Mouse (Mus musculus) E14TG2a.4 (cell line): ENCODE results near the gene 4930524J08Rik.

Experiments
- H3K27me3 ChIP-seq: 2 replicates; pipeline ENCODE4 v1.6.1; 2014; ENCODE audit warnings: low read length, control low read depth; ENCODE audit not compliant: insufficient read depth
- H3K36me3 ChIP-seq: 2 replicates; pipeline ENCODE4 v1.6.1; 2014; ENCODE audit warnings: low read length, control low read depth; ENCODE audit not compliant: insufficient read depth
- H3K4me1 ChIP-seq: replicated peaks from 2 replicates; pipeline ENCODE4 v1.6.1; 2014; ENCODE audit warnings: low read depth, low read length, control low read depth
- H3K4me3 ChIP-seq: replicated peaks from 2 replicates; pipeline ENCODE4 v1.5.1; 2014; ENCODE audit warnings: mild to moderate bottlenecking, low read length
- H3K9me3 ChIP-seq: 2 replicates; pipeline ENCODE4 v1.6.1; 2014; ENCODE audit warnings: low read length, control low read depth
- CTCF ChIP-seq: conservative IDR thresholded peaks from 2 replicates; pipeline ENCODE4 v1.5.1; 2014; ENCODE audit warnings: low read length
- NANOG ChIP-seq: IDR thresholded peaks from 2 replicates; pipeline ENCODE4 v1.6.1; 2014; ENCODE audit warnings: borderline replicate concordance, low read length, mixed read lengths
- POU5F1 ChIP-seq: IDR thresholded peaks from 2 replicates; pipeline ENCODE4 v1.6.1; 2014; ENCODE audit warnings: low read length, borderline replicate concordance

Gene 4930524J08Rik

GRCm38 (mm10) chr5:99978699-99979442 lies at the start of gene 4930524J08Rik, which contains the start of gene Hnrnpd:
TSS of gene 4930524J08Rik (plus strand) at chr5:99979061.
TSS of gene Hnrnpd (minus strand) at chr5:99978938.
- peak within 1 kb of the TSS; percentile 94 for H3K4me3 ChIP-seq
- TF ChIP-seq CTCF (no peak), NANOG (no peak), POU5F1 (no peak)
- no peaks in the 10 kb centered on the region for H3K9me3 ChIP-seq
- H3K4me1 ChIP-seq = peaks cover 28% of the 10 kb centered on the region
- peaks cover 33% of the 10 kb centered on the region for H3K36me3 ChIP-seq
- no peaks in the 10 kb centered on the region for H3K27me3 ChIP-seq

DNA sequence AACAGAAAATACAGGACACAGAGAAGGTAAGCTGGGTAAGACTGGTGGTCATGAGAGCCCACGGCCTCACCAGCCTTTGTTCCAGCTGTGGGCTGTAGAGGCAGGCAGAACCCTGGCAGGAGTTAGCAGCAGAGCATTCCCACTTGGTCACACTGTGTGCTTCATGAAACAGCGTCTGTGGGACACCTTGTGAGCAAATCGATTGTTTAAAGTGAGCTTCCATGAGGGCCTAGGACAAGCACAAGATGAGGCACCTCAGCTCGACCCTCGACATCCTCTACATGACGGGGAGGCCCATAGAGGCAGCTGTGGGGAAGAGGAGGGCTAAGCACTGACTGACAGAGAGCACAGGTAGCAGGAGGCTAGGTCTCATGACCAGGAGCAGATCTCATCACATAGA lies 47.0 kb upstream of the 4930524J08Rik start:
- TF ChIP-seq CTCF (no peak), NANOG (no peak), POU5F1 (no peak)
- no peaks in the 10 kb centered on the region; the same call in 1 of the 2 replicates for H3K27me3 ChIP-seq
- H3K9me3 ChIP-seq = no peaks in the 10 kb centered on the region
- H3K36me3 ChIP-seq = no peaks in the 10 kb centered on the region
- peaks cover 5% of the 10 kb centered on the region; the same call in 1 of the 2 replicates for H3K4me1 ChIP-seq
- no peak overlapping the region for H3K4me3 ChIP-seq

DNA sequence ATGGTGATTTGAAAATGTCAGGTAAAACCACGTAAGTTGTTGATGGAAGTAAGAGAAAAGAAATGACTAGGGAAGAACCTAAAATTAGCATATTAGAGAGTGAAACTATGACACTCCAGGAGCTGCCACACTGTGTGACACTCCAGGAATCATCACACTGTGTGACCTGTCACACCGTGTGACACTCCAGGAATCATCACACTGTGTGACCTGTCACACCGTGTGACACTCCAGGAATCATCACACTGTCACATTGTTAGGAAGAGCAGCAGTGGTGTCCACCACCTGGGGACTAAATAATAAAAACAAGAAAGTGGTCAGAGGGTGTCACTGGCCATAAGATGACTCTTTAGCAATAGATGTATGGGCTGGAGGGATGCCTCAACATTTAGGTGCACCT lies 39.4 kb upstream of the 4930524J08Rik start:
- H3K4me1 ChIP-seq = peaks cover 28% of the 10 kb centered on the region
- no peaks in the 10 kb centered on the region for H3K36me3 ChIP-seq
- H3K9me3 ChIP-seq = no peaks in the 10 kb centered on the region
- TF ChIP-seq POU5F1 (no peak), NANOG (no peak), CTCF (no peak)
- H3K27me3 ChIP-seq = no peaks in the 10 kb centered on the region
- no peak overlapping the region for H3K4me3 ChIP-seq

- H3K27me3 ChIP-seq = no peaks in the 10 kb centered on the region
- no peaks in the 10 kb centered on the region for H3K36me3 ChIP-seq
- peaks cover 44% of the 10 kb centered on the region for H3K4me1 ChIP-seq
- no peaks in the 10 kb centered on the region for H3K9me3 ChIP-seq
- TF ChIP-seq POU5F1 = no peak
- no peak for TF ChIP-seq CTCF
- no peak for TF ChIP-seq NANOG
- 0 out of 2 replicates have a peak overlapping the region, but pooled peaks have one; percentile 7 for H3K4me3 ChIP-seq
Observed at GRCm38 (mm10) chr5:99941273-99941672, 37.6 kb upstream of the 4930524J08Rik start.

DNA sequence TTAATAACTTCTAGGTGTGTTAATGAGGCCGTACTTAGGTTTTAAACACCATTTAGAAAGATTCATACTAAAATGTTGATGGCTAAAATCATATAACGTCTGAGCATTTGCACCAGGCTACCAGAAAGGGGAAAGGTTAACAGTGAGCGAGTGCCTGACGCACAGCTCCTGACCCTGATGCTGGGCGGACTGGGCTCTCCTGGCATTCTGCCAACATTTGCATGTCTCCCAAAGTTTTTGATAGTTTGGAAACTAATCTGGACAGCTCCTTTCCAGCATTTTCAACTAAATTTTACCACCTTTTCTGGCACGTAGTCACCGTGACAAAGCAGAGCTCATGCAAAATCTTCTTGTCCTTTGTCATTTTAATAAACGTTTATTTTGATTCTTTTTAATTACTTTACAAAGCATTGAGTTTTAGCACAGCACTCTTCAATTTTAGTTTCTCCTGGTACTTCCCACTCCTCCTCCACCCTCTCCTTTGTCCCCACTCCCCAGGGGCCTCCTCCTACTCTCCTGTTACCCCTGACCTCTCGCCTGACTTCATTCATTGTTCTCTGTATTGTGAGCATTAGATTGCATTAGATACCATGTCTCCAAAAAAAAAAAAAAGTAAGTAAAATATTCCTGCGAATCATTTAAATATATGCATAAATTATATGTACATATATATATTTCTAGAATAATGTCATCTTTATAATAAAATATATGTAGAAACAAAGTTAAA lies 36.9 kb upstream of the 4930524J08Rik start:
- H3K27me3 ChIP-seq = no peaks in the 10 kb centered on the region
- H3K4me3 ChIP-seq = 0 out of 2 replicates have a peak overlapping the region, but pooled peaks have one; percentile 7
- H3K4me1 ChIP-seq = peaks cover 45% of the 10 kb centered on the region
- H3K9me3 ChIP-seq = no peaks in the 10 kb centered on the region
- no peaks in the 10 kb centered on the region for H3K36me3 ChIP-seq
- no peak for TF ChIP-seq CTCF
- 0 out of 2 replicates have a peak, but pooled peaks have one; percentile 44 for TF ChIP-seq NANOG
- no peak for TF ChIP-seq POU5F1

DNA sequence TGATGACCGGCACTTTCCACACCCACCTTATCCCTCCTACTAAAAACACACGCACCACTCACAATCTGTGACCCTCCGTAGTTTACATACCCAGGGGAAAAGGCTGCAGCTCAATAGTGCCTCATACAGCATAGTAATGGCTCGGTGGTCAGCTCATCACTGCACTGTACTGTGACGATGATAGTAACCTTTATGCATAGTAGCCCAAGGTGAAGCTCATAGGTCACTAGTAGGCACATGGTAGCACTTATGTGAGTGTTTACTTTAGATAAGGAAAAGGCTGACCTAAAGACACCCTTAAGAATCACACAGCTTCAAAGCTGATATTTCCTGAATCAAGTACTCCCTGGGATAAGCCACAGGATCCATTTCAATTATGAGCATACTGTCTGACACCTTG lies 26.3 kb upstream of the 4930524J08Rik start:
- Histone ChIP-seq H3K27me3 (no peaks in the 10 kb centered on the region), H3K4me3 (no peak overlapping the region), H3K36me3 (peaks cover 48% of the 10 kb centered on the region), H3K9me3 (no peaks in the 10 kb centered on the region), H3K4me1 (peaks cover 32% of the 10 kb centered on the region)
- TF ChIP-seq CTCF (no peak), NANOG (no peak)

DNA sequence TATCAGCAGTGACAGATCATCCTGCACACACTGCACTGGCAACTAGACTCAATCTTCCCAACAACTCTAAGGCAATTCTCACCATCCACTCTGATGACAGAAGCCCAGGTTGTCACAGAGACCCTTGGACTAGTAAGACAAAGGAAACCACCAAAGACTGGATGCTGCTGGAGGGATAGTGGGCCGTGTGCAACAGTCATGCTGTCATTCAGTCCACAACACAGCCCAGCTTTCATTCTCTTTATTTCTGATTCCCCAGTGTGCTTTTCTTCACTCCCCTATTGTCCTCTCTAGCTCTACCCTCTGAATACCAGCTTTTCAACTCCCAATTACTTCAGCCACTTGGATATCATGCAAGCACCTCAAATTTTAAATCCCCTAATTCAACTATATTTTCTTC lies 25.0 kb upstream of the 4930524J08Rik start:
- no peaks in the 10 kb centered on the region for H3K9me3 ChIP-seq
- H3K27me3 ChIP-seq = no peaks in the 10 kb centered on the region
- TF ChIP-seq POU5F1 (no peak), NANOG (no peak), CTCF (no peak)
- H3K4me3 ChIP-seq = no peak overlapping the region
- peaks cover 27% of the 10 kb centered on the region for H3K4me1 ChIP-seq
- peaks cover 57% of the 10 kb centered on the region for H3K36me3 ChIP-seq

- peaks cover 64% of the 10 kb centered on the region for H3K4me1 ChIP-seq
- H3K4me3 ChIP-seq = no peak overlapping the region
- H3K36me3 ChIP-seq = peaks cover 83% of the 10 kb centered on the region
- no peaks in the 10 kb centered on the region for H3K27me3 ChIP-seq
- TF ChIP-seq CTCF (no peak), NANOG (no peak), POU5F1 (no peak)
- H3K9me3 ChIP-seq = no peaks in the 10 kb centered on the region
Observed at GRCm38 (mm10) chr5:99958666-99959065, 20.2 kb upstream of the 4930524J08Rik start.
